In genomic region chr7:70574194-70574593, GRCm38 (mm10) we compare ENCODE assay signal across 23 mouse cellular contexts.
"Had no signal": no experiment of that assay in that cellular context is flagged by ENCODE, and none has a peak within 500 bp of the region (broad histone marks: within the 10 kb centered on the region; RNA-seq: fewer than 3 reads in every experiment).

No protein-coding gene starts in this region.

- H3K27ac ChIP-seq: kidney, postnatal 0 days; layer of hippocampus, adult 2 months; left cerebral cortex, adult 2 months; limb, embryonic 10.5 days; limb, embryonic 13.5 days; liver, embryonic 12.5 days; liver, embryonic 15.5 days; macrophage; midbrain, embryonic 12.5 days; stomach, postnatal 0 days had no signal

- DNase-seq: kidney, adult 8-10 months; kidney, postnatal 25 days; layer of hippocampus, adult 9-11 months; layer of hippocampus, postnatal 36 days; liver; lung, adult 18-20 months; lung, postnatal 14 days; right cerebral cortex, postnatal 14 days; right cerebral cortex, postnatal 4 days; thymus, adult 2 months; thymus, postnatal 14 days; thymus, postnatal 4 days had no signal

- ATAC-seq: liver, embryonic 12.5 days; midbrain, embryonic 16.5 days had no signal

- H3K4me1 ChIP-seq: liver, embryonic 15.5 days had no signal

- H3K4me2 ChIP-seq: limb, embryonic 13.5 days; liver, embryonic 12.5 days; liver, embryonic 15.5 days; midbrain, embryonic 12.5 days had no signal

- H3K9me3 ChIP-seq: limb, embryonic 10.5 days; limb, embryonic 13.5 days; liver, embryonic 12.5 days; liver, embryonic 15.5 days; midbrain, embryonic 12.5 days had no signal

- H3K36me3 ChIP-seq: limb, embryonic 10.5 days; limb, embryonic 13.5 days; liver, embryonic 12.5 days; liver, embryonic 15.5 days; midbrain, embryonic 12.5 days had no signal

- H3K4me3 ChIP-seq: layer of hippocampus, adult 2 months; left cerebral cortex, adult 2 months; limb, embryonic 10.5 days; limb, embryonic 13.5 days; liver, embryonic 12.5 days; liver, embryonic 15.5 days; midbrain, embryonic 12.5 days had no signal

- H3K27me3 ChIP-seq: limb, embryonic 13.5 days; liver, embryonic 12.5 days; liver, embryonic 15.5 days had no signal

- H3K9ac ChIP-seq: limb, embryonic 13.5 days; liver, embryonic 12.5 days; liver, embryonic 15.5 days; midbrain, embryonic 12.5 days had no signal
